Mouse (Mus musculus) CD4-positive, CD25-positive, alpha-beta regulatory T cell, adult 2 months (primary cell): ENCODE measurements around the gene Acat1.
A peak's percentile ranks its signal among the peaks of the same experiment; 100 is the strongest.

Source experiments
- DNase-seq: peaks from one replicate; pipeline ENCODE4 v3.0.0-alpha.2; 2012; ENCODE audit warnings: low read depth, low spot score

The Acat1 gene

GRCm38 (mm10) chr9:53535416-53536320, 74.5 kb downstream of the Acat1 start:
- DNase-seq: peak; percentile 48
